Mouse (Mus musculus) heart, embryonic 13.5 days (tissue): ENCODE measurements around the gene Ttc24. TPM values are rescaled to one million over a fixed set of nuclear protein-coding genes. Genes with fewer than 3 reads are reported as not detected.

Experiments
- ATAC-seq: fragments of 200-750 bp; cut with Nextera tagmentation; 2 replicates; pipeline ENCODE4 v1.8.0; 2017; ENCODE audit warnings: moderate TSS enrichment; ENCODE audit not compliant: insufficient number of reproducible peaks, low FRiP score, low TSS enrichment; ENCODE audit errors: extremely low read depth
- H3K27ac ChIP-seq: fragments of 300-500 bp; sonication (generic); replicated peaks from 2 replicates; pipeline ENCODE4 v1.5.1; 2015; ENCODE audit warnings: moderate library complexity, mild to moderate bottlenecking, inconsistent platforms
- H3K27me3 ChIP-seq: fragments of 300-500 bp; sonication (generic); replicated peaks from 2 replicates; pipeline ENCODE4 v1.6.1; 2015; ENCODE audit warnings: mild to moderate bottlenecking, inconsistent platforms
- H3K36me3 ChIP-seq: fragments of 300-500 bp; sonication (generic); 2 replicates; pipeline ENCODE4 v1.6.1; 2015; ENCODE audit warnings: mild to moderate bottlenecking, inconsistent platforms
- H3K4me1 ChIP-seq: fragments of 300-500 bp; sonication (generic); 2 replicates; pipeline ENCODE4 v1.6.1; 2015; ENCODE audit warnings: inconsistent platforms
- H3K4me2 ChIP-seq: fragments of 300-500 bp; sonication (generic); 2 replicates; pipeline ENCODE4 v1.6.1; 2015; ENCODE audit warnings: inconsistent platforms, mild to moderate bottlenecking, moderate library complexity
- H3K4me3 ChIP-seq: fragments of 300-500 bp; sonication (generic); 2 replicates; pipeline ENCODE4 v1.5.1; 2015; ENCODE audit warnings: moderate library complexity, mild to moderate bottlenecking, inconsistent platforms
- H3K9ac ChIP-seq: fragments of 300-500 bp; sonication (generic); 2 replicates; pipeline ENCODE4 v1.6.1; 2015; ENCODE audit warnings: inconsistent platforms, mild to moderate bottlenecking, moderate library complexity
- H3K9me3 ChIP-seq: fragments of 300-500 bp; sonication (generic); 2 replicates; pipeline ENCODE4 v1.6.1; 2016; ENCODE audit warnings: inconsistent platforms
- WGBS: fragments of 180-500 bp; shearing (Covaris S2); methylation state at CpG from one replicate; pipeline ENCODE4 v1.1.7; 2015; ENCODE audit warnings: mixed read lengths; 5-methylcytosine and 5-hydroxymethylcytosine counted together
- polyA plus RNA-seq: library from polyadenylated mRNA; unstranded; fragments of >200 nt; fragmentation: Nextera tagmentation; extraction: Ambion mirVana; gene quantifications from 2 replicates; pipeline ENCODE4 v1.2.1, GENCODE M21; 2015

Gene Ttc24
- polyA plus RNA-seq, 1 experiment from 2014 or later: not detected

DNA sequence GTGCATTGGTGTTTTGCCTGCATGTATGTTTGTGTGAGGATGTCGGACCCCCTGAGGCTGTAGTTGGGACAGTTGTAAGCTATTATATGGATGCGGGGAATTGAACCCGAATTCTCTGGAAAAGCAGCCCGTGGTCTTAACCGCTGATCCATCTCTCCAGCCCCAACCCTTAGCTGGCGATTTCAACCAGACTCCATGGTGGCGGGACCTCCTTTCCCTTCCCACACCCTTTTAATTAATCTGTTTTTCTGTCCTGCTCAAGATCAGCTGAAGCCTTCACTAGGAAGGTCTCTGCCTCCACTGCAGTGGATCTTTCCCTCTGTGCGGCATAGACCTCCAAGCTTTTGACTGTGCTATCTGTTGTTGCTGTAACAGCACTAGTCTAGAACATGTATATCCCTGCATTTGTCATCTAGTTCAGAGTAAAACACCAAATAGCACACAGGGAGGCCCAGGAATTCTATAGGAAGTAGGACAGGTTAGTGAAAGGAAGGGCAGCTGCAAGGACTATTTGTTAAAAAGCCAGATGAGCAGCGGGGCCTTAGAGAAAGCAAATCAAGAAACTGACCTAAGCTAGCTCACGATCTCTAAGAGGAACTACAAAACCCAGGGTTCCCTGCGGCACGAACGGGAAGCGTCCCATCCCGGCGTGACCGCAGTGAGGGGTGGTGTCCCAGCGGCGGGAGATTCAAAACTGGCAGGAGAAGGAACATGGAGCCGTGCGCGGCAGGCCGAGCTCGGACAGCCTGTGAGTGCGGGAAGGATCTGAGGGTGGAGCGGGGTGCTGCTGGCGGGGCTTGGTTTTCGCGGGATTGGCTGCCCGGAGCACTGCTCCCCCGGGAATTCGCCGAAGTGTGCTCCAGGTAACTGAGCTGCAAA lies 3.5 kb upstream of the Ttc24 start, which contains the start of gene Iqgap3:
Iqgap3 (plus strand) TSS at position 627 of the 879 bp plus-strand sequence.
- Histone ChIP-seq H3K27me3 (peaks cover 9% of the 10 kb centered on the region; the same call in 1 of the 2 replicates), H3K4me3 (peak within 1 kb of the TSS; percentile 68), H3K27ac (peak within 1 kb of the TSS; percentile 45), H3K4me1 (peaks cover 25% of the 10 kb centered on the region), H3K9me3 (no peaks in the 10 kb centered on the region), H3K4me2 (peak within 1 kb of the TSS; percentile 89), H3K9ac (peak within 1 kb of the TSS; percentile 83), H3K36me3 (peaks cover 29% of the 10 kb centered on the region)
- WGBS: 18% methylated on average over 33 of the region's 33 CpGs
- ATAC-seq: peak; percentile 62; the same call in 1 of the 2 replicates

DNA sequence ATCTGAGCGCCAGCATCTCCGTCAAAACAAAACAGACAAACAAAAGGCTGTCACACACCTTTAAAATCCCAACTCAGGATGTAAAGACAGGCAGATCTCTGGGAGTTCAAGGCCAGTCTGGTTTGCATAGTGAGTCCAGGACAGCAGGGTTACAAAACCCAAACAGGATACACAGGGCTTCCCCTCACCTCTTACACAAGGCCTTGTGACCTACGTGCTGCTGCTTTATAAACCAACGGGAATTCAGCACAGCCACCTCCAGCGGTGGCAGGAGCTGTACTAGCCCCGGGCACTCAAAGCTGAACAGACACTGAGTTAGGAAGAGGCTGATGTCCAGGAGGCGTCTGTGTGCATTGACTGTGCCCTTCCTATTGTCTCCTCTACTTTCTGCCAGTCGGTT lies 663 bp downstream of the Ttc24 start:
- no peak for ATAC-seq
- Histone ChIP-seq H3K9me3 (no peaks in the 10 kb centered on the region), H3K4me1 (peaks cover 10% of the 10 kb centered on the region), H3K27me3 (peaks cover 30% of the 10 kb centered on the region), H3K4me2 (no peak overlapping the region), H3K27ac (no peak overlapping the region), H3K9ac (peak overlapping the region; percentile 15; the same call in 1 of the 2 replicates), H3K36me3 (no peaks in the 10 kb centered on the region), H3K4me3 (no peak overlapping the region)
- WGBS: 38% methylated on average over 8 of the region's 8 CpGs

DNA sequence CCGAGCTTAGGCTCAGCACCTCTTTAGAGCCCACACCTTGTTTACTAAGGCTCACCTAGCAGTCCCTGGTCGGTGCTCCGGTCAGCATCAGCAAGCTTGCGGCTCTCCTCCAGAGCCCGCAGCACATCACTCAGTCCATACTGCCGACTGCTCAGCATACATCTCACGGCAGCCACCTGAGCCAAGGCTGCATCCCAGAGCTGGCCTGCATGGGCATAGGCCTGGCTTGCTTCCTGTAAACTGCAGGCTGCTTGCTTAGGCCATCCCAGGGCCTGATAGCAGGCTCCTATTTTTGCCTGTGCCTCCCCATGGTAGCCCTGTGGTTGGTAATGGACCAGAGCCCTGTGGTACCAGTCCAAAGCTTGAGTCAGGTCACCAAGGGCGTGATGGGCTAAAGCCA lies 3.3 kb downstream of the Ttc24 start:
- 77% methylated on average over 8 of the region's 8 CpGs for WGBS
- no peaks in the 10 kb centered on the region for H3K4me1 ChIP-seq
- ATAC-seq: no peak

DNA sequence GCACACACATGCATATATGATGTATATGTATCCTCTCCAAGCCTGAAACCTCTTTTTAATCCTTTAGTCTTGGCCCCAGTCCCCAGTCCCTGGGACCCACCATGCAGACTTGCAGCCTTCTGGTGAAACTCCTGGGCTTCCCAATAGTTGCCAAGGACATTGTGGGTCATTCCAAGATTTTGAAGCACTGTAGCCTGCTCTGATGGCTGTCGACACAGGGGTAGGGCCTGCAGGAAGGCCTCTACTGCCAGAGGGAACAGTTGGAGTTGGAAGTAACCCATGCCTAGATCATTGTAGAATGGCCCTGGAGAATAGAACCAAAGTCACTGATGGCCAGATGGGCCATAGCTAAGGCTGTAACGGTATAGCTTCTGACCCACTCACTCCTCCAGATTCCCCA lies 3.8 kb downstream of the Ttc24 start:
- H3K4me3 ChIP-seq: no peak overlapping the region
- no peaks in the 10 kb centered on the region for H3K36me3 ChIP-seq
- WGBS: 62% methylated on average over 2 of the region's 2 CpGs
- no peak overlapping the region for H3K9ac ChIP-seq
- no peak for ATAC-seq
- H3K4me1 ChIP-seq: no peaks in the 10 kb centered on the region
- H3K27ac ChIP-seq: no peak overlapping the region
- no peak overlapping the region for H3K4me2 ChIP-seq
- H3K27me3 ChIP-seq: peaks cover 55% of the 10 kb centered on the region
- no peaks in the 10 kb centered on the region for H3K9me3 ChIP-seq

More for the DNA sequence above, 3.3 kb downstream of the Ttc24 start:
- no peak overlapping the region for H3K27ac ChIP-seq
- no peak overlapping the region for H3K9ac ChIP-seq
- no peak overlapping the region for H3K4me2 ChIP-seq
- H3K9me3 ChIP-seq: no peaks in the 10 kb centered on the region
- H3K27me3 ChIP-seq: peaks cover 52% of the 10 kb centered on the region
- no peaks in the 10 kb centered on the region for H3K36me3 ChIP-seq
- H3K4me3 ChIP-seq: no peak overlapping the region

DNA sequence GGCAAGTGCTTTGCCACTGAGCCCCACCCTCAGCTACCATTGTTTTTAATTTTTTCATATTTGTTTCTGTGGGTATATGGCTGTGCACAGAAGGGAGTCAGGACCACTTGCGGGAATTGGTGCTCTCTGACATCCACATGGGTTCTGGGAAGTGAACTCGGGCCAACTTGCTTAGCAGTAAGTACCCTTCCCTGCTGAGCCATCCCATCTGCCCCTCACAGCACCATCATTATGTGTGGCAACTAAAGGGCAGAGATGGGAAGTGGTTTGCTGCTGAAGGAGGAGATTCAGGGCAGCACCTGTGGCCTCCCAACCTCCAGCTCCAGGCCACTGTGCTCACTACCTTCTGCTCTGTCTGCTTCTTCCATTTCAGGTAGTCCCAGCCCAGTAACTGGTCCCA lies 4.5 kb downstream of the Ttc24 start:
- Histone ChIP-seq H3K9me3 (no peaks in the 10 kb centered on the region), H3K9ac (no peak overlapping the region), H3K4me3 (no peak overlapping the region), H3K4me2 (no peak overlapping the region), H3K27me3 (peaks cover 58% of the 10 kb centered on the region), H3K27ac (no peak overlapping the region), H3K4me1 (no peaks in the 10 kb centered on the region), H3K36me3 (no peaks in the 10 kb centered on the region)
- ATAC-seq: no peak
- 50% methylated on average over 2 of the region's 2 CpGs for WGBS

DNA sequence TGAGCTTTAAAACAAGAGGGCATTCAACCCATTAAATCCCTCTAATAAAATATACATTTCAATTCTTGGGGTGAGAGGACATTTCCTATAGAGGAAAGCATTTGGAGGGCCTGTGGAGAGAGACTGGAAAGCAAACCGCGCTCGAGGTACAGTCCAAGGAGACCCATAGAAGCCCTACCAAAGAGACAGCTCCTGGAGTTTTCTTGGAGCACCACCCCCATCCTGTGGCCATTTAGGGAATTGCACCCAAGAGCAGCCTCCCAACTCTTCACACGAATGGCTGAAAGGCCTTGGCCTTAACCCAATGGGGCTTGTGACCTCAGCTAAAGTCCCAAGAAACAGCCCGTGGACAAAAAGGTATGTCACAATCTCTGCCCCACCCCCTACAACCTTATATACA lies 6.3 kb downstream of the Ttc24 start:
- H3K4me1 ChIP-seq: peaks cover 4% of the 10 kb centered on the region; the same call in 1 of the 2 replicates
- peaks cover 49% of the 10 kb centered on the region for H3K27me3 ChIP-seq
- no peak overlapping the region for H3K4me2 ChIP-seq
- peak; percentile 16; the same call in 1 of the 2 replicates for ATAC-seq
- no peak overlapping the region for H3K27ac ChIP-seq
- H3K36me3 ChIP-seq: no peaks in the 10 kb centered on the region
- no peak overlapping the region for H3K4me3 ChIP-seq
- no peaks in the 10 kb centered on the region for H3K9me3 ChIP-seq
- 5% methylated on average over 5 of the region's 5 CpGs for WGBS
- H3K9ac ChIP-seq: no peak overlapping the region

DNA sequence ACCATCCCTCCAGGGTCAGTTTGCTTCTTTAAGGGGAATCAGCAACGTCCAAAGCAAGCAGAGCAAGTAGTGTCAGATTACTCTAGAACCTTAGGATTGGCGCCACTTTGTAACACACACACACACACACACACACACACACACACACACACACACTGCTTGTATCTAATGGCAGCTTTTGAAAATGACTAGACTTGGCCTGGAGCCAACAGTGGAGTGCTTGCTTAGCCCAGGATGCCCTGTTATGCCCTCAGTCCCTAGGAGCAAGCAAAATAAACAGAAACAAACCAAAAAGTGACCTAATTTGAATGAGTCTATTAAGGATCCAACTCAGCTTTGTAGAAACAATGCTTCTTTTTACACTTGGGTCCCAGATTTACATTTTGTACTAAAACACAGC lies 9.7 kb downstream of the Ttc24 start:
- no peak for ATAC-seq
- Histone ChIP-seq H3K27me3 (peaks cover 37% of the 10 kb centered on the region), H3K4me2 (no peak overlapping the region), H3K27ac (no peak overlapping the region), H3K36me3 (no peaks in the 10 kb centered on the region), H3K9me3 (no peaks in the 10 kb centered on the region), H3K4me3 (no peak overlapping the region), H3K9ac (no peak overlapping the region), H3K4me1 (peaks cover 4% of the 10 kb centered on the region; the same call in 1 of the 2 replicates)
- WGBS: 41% methylated on average over 2 of the region's 2 CpGs

DNA sequence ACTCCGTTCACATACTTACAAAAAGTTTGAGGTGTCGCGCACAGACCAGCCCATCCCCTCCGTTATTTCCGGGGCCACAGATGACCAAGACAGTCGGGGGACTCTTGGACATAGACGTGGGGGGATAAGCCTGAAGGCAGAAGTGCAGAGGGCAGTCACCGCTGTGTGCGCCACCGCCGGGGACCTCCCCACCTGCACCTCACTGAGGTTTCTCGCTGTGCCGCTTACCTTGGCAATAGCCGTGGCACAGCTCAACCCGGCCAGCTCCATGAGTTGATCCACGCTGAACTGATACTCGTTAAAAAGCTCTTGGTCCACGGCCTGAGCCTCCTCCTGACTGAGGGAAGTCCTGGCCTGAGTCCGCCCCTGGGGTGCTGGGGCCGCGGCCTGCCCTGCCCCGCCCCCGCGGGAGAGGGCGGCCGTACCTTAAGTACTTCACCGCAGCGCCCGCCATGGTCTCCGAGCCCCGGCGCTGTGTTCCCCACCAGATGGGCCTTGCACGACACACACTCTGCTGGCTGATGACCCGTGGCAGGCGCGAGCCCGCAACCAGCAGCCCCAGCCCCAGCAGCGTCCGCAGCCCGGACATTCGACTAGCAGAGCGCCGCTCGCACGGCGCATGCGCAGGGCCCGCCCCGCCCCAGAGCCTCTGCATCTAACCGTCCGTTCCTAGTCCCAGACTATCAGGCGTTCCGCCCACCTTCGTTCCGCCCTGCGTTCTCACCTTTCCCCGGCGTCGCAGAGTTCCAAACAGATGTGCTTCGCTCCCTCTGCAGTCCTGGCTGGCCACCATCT lies 20.0 kb downstream of the Ttc24 start, which contains the start of gene Naxe:
Naxe (minus strand) TSS at position 594 of the 795 bp plus-strand sequence.
- Histone ChIP-seq H3K9me3 (no peaks in the 10 kb centered on the region), H3K4me3 (peak within 1 kb of the TSS; percentile 89), H3K4me1 (peaks cover 16% of the 10 kb centered on the region), H3K4me2 (peak within 1 kb of the TSS; percentile 89), H3K27me3 (no peaks in the 10 kb centered on the region), H3K9ac (peak within 1 kb of the TSS; percentile 93), H3K36me3 (peaks cover 41% of the 10 kb centered on the region), H3K27ac (peak within 1 kb of the TSS; percentile 71)
- peak; percentile 89 for ATAC-seq
- WGBS: under 1% methylated on average over 60 of the region's 60 CpGs

DNA sequence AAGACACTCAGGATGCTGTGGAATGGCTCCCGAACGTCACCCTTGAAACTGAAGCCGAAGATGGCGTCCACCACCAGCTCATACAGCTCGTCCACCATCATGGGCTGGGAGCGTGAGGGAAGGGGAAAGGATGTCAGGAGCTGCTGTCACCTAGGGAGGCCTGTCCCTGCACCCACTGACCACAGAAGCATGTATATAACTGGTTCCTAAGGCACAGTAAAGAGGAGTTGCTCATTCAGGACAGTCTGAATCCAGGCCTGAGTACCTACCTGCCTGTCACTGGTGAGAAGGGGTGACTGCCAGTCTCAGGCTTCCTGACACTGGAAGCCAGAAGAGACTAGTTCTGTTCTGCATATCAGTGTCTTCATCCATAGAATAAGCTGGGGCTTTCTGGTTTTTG lies 21.1 kb downstream of the Ttc24 start:
- Histone ChIP-seq H3K9ac (peak overlapping the region; percentile 93), H3K27me3 (no peaks in the 10 kb centered on the region), H3K4me2 (peak overlapping the region; percentile 89), H3K36me3 (peaks cover 51% of the 10 kb centered on the region), H3K4me3 (peak overlapping the region; percentile 89), H3K9me3 (no peaks in the 10 kb centered on the region), H3K27ac (no peak overlapping the region), H3K4me1 (peaks cover 16% of the 10 kb centered on the region)
- no peak for ATAC-seq
- WGBS: 91% methylated on average over 6 of the region's 6 CpGs

DNA sequence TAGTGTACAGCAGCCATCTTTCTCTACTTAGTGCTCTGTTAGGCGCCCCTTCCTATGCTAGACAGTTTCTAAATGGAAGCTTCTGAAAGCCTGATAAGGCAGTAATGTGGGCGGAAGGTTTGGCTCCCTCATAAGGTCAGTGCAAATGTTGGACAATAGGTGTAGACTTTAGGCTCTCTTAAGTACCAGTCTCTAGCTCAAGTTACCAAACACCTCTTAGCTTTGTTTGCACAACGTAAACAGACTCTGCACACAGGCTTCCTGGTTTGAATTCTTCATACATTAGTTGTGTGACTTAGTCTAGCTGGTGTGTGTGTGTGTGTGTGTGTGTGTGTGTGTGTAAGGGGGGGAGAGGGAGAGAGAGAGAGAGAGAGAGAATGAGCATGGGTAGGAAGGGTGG lies 28.6 kb downstream of the Ttc24 start:
- no peak overlapping the region for H3K27ac ChIP-seq
- H3K27me3 ChIP-seq: no peaks in the 10 kb centered on the region
- peaks cover 51% of the 10 kb centered on the region for H3K36me3 ChIP-seq
- 44% methylated on average over 3 of the region's 3 CpGs for WGBS
- no peak overlapping the region for H3K4me2 ChIP-seq
- no peaks in the 10 kb centered on the region for H3K9me3 ChIP-seq
- H3K9ac ChIP-seq: no peak overlapping the region
- H3K4me1 ChIP-seq: no peaks in the 10 kb centered on the region; the same call in 1 of the 2 replicates
- no peak for ATAC-seq
- no peak overlapping the region for H3K4me3 ChIP-seq
